Mouse (Mus musculus): ENCODE measurements around the gene Asb4. TPM values are rescaled to one million over a fixed set of nuclear protein-coding genes. Genes with fewer than 3 reads are reported as not detected.
"Not testable (repeated sequence)": the region's sequence is repeated elsewhere in the genome, so short reads cannot be mapped to it uniquely, and the experiment has no call there.

The Asb4 gene
- 1 to 10 TPM in 1 of 2 experiments, under 1 TPM in 1; 0.94 to 1.6 TPM for total RNA-seq (2021)
- long read RNA-seq, experiment 1, partial matches to known transcripts: 2 of 2 reads
- long read RNA-seq, experiment 1, other reads (novel, unspliced or antisense): 0 of 2 reads
- long read RNA-seq, experiment 2, partial matches to known transcripts: 1 of 1 reads
- long read RNA-seq, experiment 2, other reads (novel, unspliced or antisense): 0 of 1 reads

- DNase-seq (ENCODE audit: low spot score in 2 of 2): peak in 1 of 2 experiments; percentile 19
Observed at GRCm38 (mm10) chr6:5383336-5384177, at the start of gene Asb4. Gene Asb4 (plus strand): TSS chr6:5383386.

DNA sequence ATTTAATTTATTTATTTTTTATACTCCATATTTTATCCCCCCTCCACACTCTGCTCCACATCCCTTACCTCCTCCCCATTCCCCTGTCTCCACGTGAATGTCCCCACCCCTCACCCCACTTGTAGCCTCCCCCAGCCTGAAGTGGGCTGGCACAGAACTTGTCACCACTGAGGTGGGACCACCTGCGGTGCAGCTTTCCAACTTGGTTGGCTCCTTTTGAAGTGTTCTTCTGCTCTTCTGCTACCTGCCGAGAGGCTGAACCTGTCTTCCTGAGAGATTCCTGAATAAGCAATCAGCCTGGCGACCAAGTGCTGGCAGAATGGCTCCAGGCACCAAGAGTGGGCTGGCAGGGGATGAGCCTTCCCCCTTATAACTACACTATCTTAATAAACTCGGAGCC is 49.2 kb upstream of the Asb4 start:
- DNase-seq (ENCODE audit: low spot score in 2 of 2): no peak

DNA sequence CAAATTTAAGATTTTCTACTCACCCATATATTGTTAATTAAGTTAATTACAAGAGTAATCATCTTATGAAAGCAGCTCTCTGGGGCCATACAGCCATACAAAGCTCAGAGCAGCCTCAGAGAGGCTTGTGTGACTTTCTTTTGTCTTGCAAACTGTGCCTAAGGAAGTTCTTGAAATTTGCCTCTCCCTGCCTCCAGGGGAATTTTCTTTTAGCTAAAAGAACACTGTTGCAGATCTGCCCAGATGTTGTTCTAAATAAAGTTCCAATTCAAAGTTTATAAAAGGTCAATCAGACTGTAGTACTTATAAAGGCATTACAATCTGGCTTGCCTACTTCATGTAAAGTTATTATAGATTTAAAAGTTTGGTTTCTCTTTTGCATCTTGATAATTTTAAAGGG is 47.2 kb upstream of the Asb4 start:
- DNase-seq (ENCODE audit: low spot score in 2 of 2): not testable (repeated sequence)

DNA sequence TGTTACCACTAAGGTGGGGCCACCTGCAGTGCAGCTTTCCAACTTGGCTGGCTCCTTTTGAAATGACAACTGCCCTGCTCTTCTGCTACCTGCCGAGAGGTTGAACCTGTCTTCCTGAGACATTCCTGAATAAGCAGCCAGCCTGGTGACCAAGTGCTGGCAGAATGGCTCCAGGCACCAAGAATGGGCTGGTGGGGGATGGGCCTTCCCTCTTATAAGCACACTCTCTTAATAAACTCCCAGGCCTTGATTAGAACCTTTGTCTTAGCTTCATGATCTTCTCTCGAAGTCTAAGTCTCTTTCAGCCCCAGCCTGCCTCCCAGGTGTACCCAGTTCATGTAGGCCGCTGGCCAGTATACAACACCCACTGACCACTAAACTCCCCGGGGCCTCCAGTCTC is 44.4 kb upstream of the Asb4 start:
- not testable (repeated sequence) for DNase-seq (ENCODE audit: low spot score in 2 of 2)

DNA sequence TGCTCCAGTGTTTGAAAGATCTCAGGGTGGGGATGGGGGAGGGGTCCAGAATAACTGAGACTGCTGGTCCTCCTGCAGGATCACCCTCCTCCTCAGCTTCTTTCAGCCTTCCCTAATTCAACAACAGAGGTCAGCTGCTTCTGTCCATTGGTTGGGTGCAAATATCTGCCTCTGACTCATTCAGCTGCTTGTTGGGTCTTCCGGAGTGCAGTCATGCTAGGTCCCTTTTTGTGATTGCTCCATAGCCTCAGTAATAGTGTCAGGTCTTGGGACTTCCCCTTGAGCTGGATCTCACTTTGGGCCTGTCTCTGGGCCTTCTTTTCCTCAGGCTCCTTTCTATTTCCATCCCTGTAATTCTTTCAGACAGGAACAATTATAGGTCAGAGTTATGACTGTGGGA is 43.9 kb upstream of the Asb4 start:
- DNase-seq (ENCODE audit: low spot score in 2 of 2): not testable (repeated sequence)

GRCm38 (mm10) chr6:5344255-5344654 is 38.9 kb upstream of the Asb4 start:
- DNase-seq (ENCODE audit: low spot score in 2 of 2): no peak

DNA sequence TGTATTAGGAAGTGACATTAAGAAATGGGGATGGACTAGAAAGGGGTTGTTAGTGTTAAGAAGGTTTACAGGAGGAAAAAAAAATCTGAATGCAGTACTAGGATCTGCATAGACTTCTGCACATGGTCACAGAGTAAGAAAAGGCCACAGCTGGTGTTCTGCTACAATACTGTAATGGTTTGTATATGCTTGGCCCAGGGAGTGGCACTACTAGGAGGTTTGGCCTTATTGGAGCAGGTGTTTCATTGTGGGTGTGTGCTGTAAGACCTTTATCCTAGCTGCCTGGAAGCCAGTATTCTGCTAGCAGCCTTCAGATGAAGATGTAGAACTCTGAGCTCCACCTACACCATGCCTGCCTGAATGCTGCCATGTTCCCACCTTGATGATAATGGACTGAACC is 25.3 kb upstream of the Asb4 start:
- no peak for DNase-seq (ENCODE audit: low spot score in 2 of 2)

DNA sequence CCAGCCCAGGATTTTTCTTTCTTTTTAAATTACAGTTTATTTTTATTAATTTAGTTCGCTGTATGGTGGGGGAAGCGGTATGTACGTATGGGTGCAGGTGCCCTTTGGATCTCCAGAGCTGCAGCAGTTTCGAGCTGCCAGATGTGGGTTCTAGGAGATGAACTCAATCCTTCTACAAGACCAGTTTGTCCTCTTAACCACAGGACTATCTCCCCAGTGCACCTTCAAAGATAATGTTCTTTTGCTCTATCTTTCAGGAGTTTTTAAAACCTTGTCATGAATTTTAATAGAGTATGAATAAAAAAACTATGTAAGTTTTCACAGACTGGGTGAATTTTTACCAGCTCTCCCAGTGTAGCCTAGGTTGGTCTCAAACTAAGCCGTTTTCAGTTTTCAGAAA is 22.8 kb upstream of the Asb4 start:
- DNase-seq (ENCODE audit: low spot score in 2 of 2): no peak

- no peak for DNase-seq (ENCODE audit: low spot score in 2 of 2)
Observed at GRCm38 (mm10) chr6:5361987-5362386, 21.2 kb upstream of the Asb4 start.

GRCm38 (mm10) chr6:5365845-5366244 is 17.3 kb upstream of the Asb4 start:
- DNase-seq (ENCODE audit: low spot score in 2 of 2): no peak

GRCm38 (mm10) chr6:5376884-5377283 is 6.3 kb upstream of the Asb4 start:
- no peak for DNase-seq (ENCODE audit: low spot score in 2 of 2)

GRCm38 (mm10) chr6:5379048-5379447 is 4.1 kb upstream of the Asb4 start:
- no peak for DNase-seq (ENCODE audit: low spot score in 2 of 2)

- peak in 1 of 2 experiments; percentile 43 for DNase-seq (ENCODE audit: low spot score in 2 of 2)
Observed at GRCm38 (mm10) chr6:5379781-5380623, 3.2 kb upstream of the Asb4 start.

DNA sequence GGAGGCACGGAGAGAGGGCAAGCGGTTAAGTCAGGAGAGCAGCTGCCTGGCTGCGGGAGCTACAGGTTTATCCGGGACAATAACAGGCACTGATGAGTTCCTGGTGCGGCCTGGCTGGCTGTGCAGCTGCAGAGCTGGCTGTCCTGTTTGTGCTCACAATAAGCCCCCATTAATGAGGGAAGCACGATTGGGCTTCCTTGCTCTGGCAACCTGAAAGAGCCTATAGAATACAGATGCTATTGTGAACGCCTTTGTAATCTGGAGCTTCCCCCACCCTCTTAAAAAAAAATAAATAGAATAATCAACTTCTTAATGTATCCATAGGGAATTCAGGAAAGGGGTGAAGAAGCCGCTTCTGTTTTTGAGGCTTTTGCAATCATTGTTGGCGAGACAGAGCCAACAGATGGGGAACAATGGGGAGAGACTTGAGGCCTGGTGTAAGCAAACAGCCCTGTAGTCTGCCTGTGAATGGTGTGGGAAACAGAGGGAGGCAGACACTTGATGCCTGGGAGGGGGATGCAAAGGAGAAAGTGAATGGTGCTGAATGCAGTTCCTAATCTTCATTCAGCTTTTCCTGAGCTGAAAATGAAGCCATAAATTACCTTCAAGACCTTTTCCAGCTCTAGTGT is 2.4 kb upstream of the Asb4 start:
- DNase-seq (ENCODE audit: low spot score in 2 of 2): no peak

DNA sequence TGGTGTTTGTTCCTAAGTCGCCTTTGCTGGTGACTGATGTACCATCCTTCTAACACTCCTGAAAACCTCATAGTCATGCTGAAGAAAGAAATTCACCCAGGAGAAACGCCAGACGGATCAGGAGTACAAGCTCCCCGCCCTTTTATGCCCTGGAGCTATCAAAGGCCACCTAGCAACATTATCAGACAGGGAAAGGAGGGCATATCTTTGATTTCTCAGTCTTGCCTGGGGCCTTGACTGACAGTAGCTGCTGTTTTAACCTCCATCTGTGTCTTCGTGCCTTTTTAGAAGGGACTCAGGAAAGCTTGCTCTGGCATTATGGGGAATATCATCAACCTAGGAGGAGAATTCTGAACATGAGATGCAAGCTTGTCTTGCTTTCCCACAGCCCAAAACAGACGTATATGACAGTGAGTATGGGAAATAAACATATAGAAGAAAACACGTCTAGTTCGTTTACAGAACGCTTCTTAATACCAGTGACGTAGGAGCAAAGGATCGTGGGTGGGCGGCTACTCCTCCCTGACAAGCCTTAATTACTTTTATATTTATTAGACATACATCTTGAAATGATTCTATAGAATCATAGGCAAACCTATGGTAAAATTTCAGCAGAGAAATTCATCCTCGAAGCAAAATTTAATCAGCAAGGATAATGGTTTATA is 1.1 kb upstream of the Asb4 start:
- no peak for DNase-seq (ENCODE audit: low spot score in 2 of 2)

GRCm38 (mm10) chr6:5382583-5383215 is 487 bp upstream of the Asb4 start:
- peak; percentile 82 to 90 for DNase-seq (ENCODE audit: low spot score in 2 of 2)

DNA sequence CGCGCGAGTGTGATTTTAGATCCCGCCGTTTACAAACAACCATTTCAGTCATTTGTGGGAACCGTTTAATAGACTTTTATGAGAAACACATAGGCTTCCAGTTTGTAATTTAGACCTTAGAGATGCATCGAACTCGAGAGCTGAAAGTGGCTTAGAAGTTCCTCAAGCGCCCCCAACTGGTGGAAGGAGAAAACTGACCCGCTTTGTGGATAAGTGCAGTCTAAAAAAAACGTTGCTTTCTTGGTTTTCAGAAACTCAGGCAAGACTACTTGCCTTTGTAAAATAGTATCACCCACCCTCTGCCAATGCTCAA is 948 bp downstream of the Asb4 start:
- DNase-seq (ENCODE audit: low spot score in 2 of 2): peak; percentile 70 to 74

- DNase-seq (ENCODE audit: low spot score in 2 of 2): no peak
Observed at GRCm38 (mm10) chr6:5385161-5385640, 2.0 kb downstream of the Asb4 start.

GRCm38 (mm10) chr6:5386486-5386885 is 3.3 kb downstream of the Asb4 start:
- DNase-seq (ENCODE audit: low spot score in 2 of 2): no peak

- no peak for DNase-seq (ENCODE audit: low spot score in 2 of 2)
Observed at GRCm38 (mm10) chr6:5387396-5387795, 4.2 kb downstream of the Asb4 start.

Measured in left cerebral cortex, adult 18-20 months (tissue).